ENCODE assay signal across 24 mouse cellular contexts in the genomic region with DNA sequence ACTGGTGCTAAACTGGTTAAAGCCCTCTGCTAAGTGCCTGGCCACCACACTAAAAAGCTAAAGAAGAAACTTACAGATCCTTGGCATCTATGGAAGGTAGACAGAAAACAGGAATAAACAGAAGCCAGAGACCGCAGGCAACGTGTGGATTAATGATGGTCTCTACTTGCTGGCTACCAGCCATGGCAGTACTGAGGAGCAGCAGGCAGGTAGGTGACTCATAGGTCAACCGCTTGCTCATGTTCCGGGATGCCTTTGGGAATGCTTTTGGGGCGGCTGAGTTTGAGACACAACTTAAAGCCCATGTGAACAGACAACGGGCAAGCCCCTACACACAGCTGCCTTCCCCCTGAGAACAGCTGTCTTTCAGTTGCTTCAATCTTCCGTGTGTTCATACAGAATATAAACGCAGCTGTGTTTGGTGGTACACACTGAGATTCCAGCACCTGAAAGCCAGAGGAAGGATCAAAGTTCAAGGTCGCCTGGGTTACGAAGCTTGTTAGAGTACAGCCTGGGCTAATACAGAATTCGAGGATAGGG. TPM values are rescaled to one million over a fixed set of nuclear protein-coding genes. Genes with fewer than 3 reads are reported as not detected.
DNase-seq lines count a peak whose midpoint lies in the region; ATAC-seq lines count a peak whose summit lies in the region.
"Had no signal": no experiment of that assay in that cellular context is flagged by ENCODE, and none has a peak within 500 bp of the region (broad histone marks: within the 10 kb centered on the region; RNA-seq: fewer than 3 reads in every experiment).

No protein-coding gene starts in this region.

- H3K27me3 ChIP-seq in forebrain, embryonic 12.5 days, result no peaks in the 10 kb centered on the region
- no peaks in the 10 kb centered on the region for H3K27me3 ChIP-seq in hindbrain, embryonic 14.5 days (ENCODE audit: control insufficient read depth, insufficient read depth, low read length)
- H3K27me3 ChIP-seq: embryonic facial prominence, embryonic 13.5 days; hindbrain, embryonic 12.5 days; midbrain, embryonic 13.5 days; Patski had no signal

- 91% methylated on average over 11 of the region's 11 CpGs for WGBS in forebrain, embryonic 12.5 days
- WGBS in hindbrain, embryonic 14.5 days, result 86% methylated on average over 11 of the region's 11 CpGs

- H3K4me3 ChIP-seq in forebrain, embryonic 12.5 days (replicated peaks), result no peak overlapping the region
- H3K4me3 ChIP-seq in hindbrain, embryonic 14.5 days (replicated peaks; ENCODE audit: low read length), result no peak overlapping the region
- H3K4me3 ChIP-seq: embryonic facial prominence, embryonic 13.5 days; hindbrain, embryonic 12.5 days; midbrain, embryonic 13.5 days had no signal

- no peaks in the 10 kb centered on the region for H3K9me3 ChIP-seq in forebrain, embryonic 12.5 days
- no peaks in the 10 kb centered on the region for H3K9me3 ChIP-seq in hindbrain, embryonic 14.5 days (ENCODE audit: control insufficient read depth, low read length)
- H3K9me3 ChIP-seq: embryonic facial prominence, embryonic 13.5 days; hindbrain, embryonic 12.5 days; midbrain, embryonic 13.5 days had no signal

- H3K4me1 ChIP-seq in forebrain, embryonic 12.5 days, result peaks cover 4% of the 10 kb centered on the region; the same call in 1 of the 2 replicates
- no peaks in the 10 kb centered on the region for H3K4me1 ChIP-seq in hindbrain, embryonic 14.5 days (replicated peaks; ENCODE audit: control insufficient read depth, insufficient read depth, low read length)
- H3K4me1 ChIP-seq: embryonic facial prominence, embryonic 13.5 days; midbrain, embryonic 13.5 days had no signal

- no peaks in the 10 kb centered on the region for H3K36me3 ChIP-seq in forebrain, embryonic 12.5 days (replicated peaks)
- H3K36me3 ChIP-seq in hindbrain, embryonic 14.5 days (replicated peaks; ENCODE audit: control insufficient read depth, insufficient read depth), result no peaks in the 10 kb centered on the region
- H3K36me3 ChIP-seq: hindbrain, embryonic 12.5 days; midbrain, embryonic 13.5 days had no signal

- H3K9ac ChIP-seq in forebrain, embryonic 12.5 days, result no peak overlapping the region
- H3K9ac ChIP-seq in hindbrain, embryonic 14.5 days, result no peak overlapping the region
- H3K9ac ChIP-seq: embryonic facial prominence, embryonic 13.5 days; hindbrain, embryonic 12.5 days; liver, embryonic 14.5 days; midbrain, embryonic 13.5 days had no signal

- no peak overlapping the region for H3K4me2 ChIP-seq in forebrain, embryonic 12.5 days
- H3K4me2 ChIP-seq in hindbrain, embryonic 14.5 days (replicated peaks), result no peak overlapping the region
- H3K4me2 ChIP-seq: embryonic facial prominence, embryonic 13.5 days; heart, embryonic 11.5 days; hindbrain, embryonic 12.5 days; midbrain, embryonic 13.5 days had no signal

- H3K27ac ChIP-seq in forebrain, embryonic 12.5 days, result no peak overlapping the region
- H3K27ac ChIP-seq in hindbrain, embryonic 14.5 days, result no peak overlapping the region
- H3K27ac ChIP-seq: embryonic facial prominence, embryonic 13.5 days; hindbrain, embryonic 12.5 days; liver, embryonic 14.5 days; midbrain, embryonic 13.5 days had no signal

- ATAC-seq in forebrain, embryonic 12.5 days (ENCODE audit: low FRiP score), result no peak
- no peak for ATAC-seq in hindbrain, embryonic 14.5 days (ENCODE audit: low FRiP score)
- ATAC-seq: activated CD4-positive, CD25-positive, alpha-beta regulatory T cell, adult 4 months; forebrain, embryonic 16.5 days; midbrain, embryonic 13.5 days; Patski had no signal

- peak; percentile 54 to 56 for DNase-seq in cerebellum, adult 18-20 months
- DNase-seq in cerebellum, postnatal 4 days (ENCODE audit: low spot score in 2 of 2), result no peak
- DNase-seq in 3T3-L1 (ENCODE audit: low read depth, low spot score), result peak; percentile 22
- DNase-seq in NIH3T3 (ENCODE audit: low read depth), result peak; percentile 36
- peak; percentile 47 for DNase-seq in cerebellum, adult 8-10 months
- DNase-seq in hindbrain, embryonic 14.5 days (ENCODE audit: low spot score), result no peak
- no peak for DNase-seq in ovary, adult 18-20 months (ENCODE audit: low spot score)
- DNase-seq: heart, postnatal 10 days; kidney, postnatal 4 days; thymus, postnatal 36 days had no signal

RNA-seq across cellular contexts. Expression of a gene that starts 13.5 kb away (rescaled TPM):
- 58.7 and 64.2 TPM in 2 replicates for polyA plus RNA-seq in forebrain, embryonic 12.5 days (2016; fragmentation: Nextera tagmentation; extraction: Ambion mirVana)
- 48.4 and 49.4 TPM in 2 replicates for polyA plus RNA-seq in hindbrain, embryonic 14.5 days (2014; fragmentation: Nextera tagmentation; extraction: Ambion mirVana)

RNA-seq across cellular contexts. Expression of a gene that starts 32.0 kb away (rescaled TPM):
- not detected in 2 replicates for polyA plus RNA-seq in forebrain, embryonic 12.5 days (2016; fragmentation: Nextera tagmentation; extraction: Ambion mirVana)
- polyA plus RNA-seq in hindbrain, embryonic 14.5 days (2014; fragmentation: Nextera tagmentation; extraction: Ambion mirVana), result not detected in 2 replicates
- polyA plus RNA-seq: activated CD4-positive, CD25-positive, alpha-beta regulatory T cell, adult 4 months; embryonic facial prominence, embryonic 13.5 days; forebrain, embryonic 16.5 days; heart, embryonic 11.5 days; hindbrain, embryonic 12.5 days; intestine, embryonic 14.5 days; kidney, embryonic 14.5 days; limb, embryonic 14.5 days; liver, embryonic 14.5 days; lung, embryonic 16.5 days; midbrain, embryonic 13.5 days; neural tube, embryonic 14.5 days; Patski had no signal

RNA-seq across cellular contexts. Expression of a gene that starts 41.5 kb away (rescaled TPM):
- polyA plus RNA-seq in forebrain, embryonic 12.5 days (2016; fragmentation: Nextera tagmentation; extraction: Ambion mirVana), result 0.74 and 2.1 TPM in 2 replicates
- 2.9 and 3.6 TPM in 2 replicates for polyA plus RNA-seq in hindbrain, embryonic 14.5 days (2014; fragmentation: Nextera tagmentation; extraction: Ambion mirVana)
- polyA plus RNA-seq: activated CD4-positive, CD25-positive, alpha-beta regulatory T cell, adult 4 months; neural tube, embryonic 14.5 days; Patski had no signal

Comparison
In these comparisons a context has a peak if more than half of its experiments do, and no peak if none do; other contexts are left out.
1. DNase-seq: peak in cerebellum, adult 18-20 months (2 of 2), 3T3-L1 (single experiment), NIH3T3 (single experiment) and cerebellum, adult 8-10 months (single experiment); none in cerebellum, postnatal 4 days (0 of 2), hindbrain, embryonic 14.5 days (single experiment) and ovary, adult 18-20 months (single experiment).